ENCODE assay signal across 21 mouse cellular contexts in genomic region chr11:3532101-3532931, GRCm38 (mm10). TPM values are rescaled to one million over a fixed set of nuclear protein-coding genes. Genes with fewer than 3 reads are reported as not detected.
A peak's percentile ranks its signal among the peaks of the same experiment; 100 is the strongest.
DNase-seq lines count a peak whose midpoint lies in the region; ATAC-seq lines count a peak whose summit lies in the region.
"Had no signal": no experiment of that assay in that cellular context is flagged by ENCODE, and none has a peak within 500 bp of the region (broad histone marks: within the 10 kb centered on the region; RNA-seq: fewer than 3 reads in every experiment).

No protein-coding gene starts in this region.

- 90% methylated on average over 16 of the region's 16 CpGs for WGBS in neural tube, embryonic 12.5 days
- 94% methylated on average over 16 of the region's 16 CpGs for WGBS in neural tube, embryonic 15.5 days

- no peak overlapping the region for H3K4me2 ChIP-seq in neural tube, embryonic 12.5 days (replicated peaks)
- H3K4me2 ChIP-seq in neural tube, embryonic 15.5 days = no peak overlapping the region
- H3K4me2 ChIP-seq: heart, embryonic 12.5 days; hindbrain, embryonic 15.5 days; limb, embryonic 15.5 days; lung, embryonic 14.5 days had no signal

- no peak for ATAC-seq in neural tube, embryonic 12.5 days (ENCODE audit: low FRiP score, low read depth)
- no peak for ATAC-seq in neural tube, embryonic 15.5 days (ENCODE audit: low FRiP score)
- ATAC-seq: CD4-positive, CD25-positive, alpha-beta regulatory T cell, adult 4 months; forebrain, postnatal 0 days had no signal

- H3K9me3 ChIP-seq in neural tube, embryonic 12.5 days = no peaks in the 10 kb centered on the region
- no peaks in the 10 kb centered on the region for H3K9me3 ChIP-seq in neural tube, embryonic 15.5 days (replicated peaks)
- H3K9me3 ChIP-seq: embryonic facial prominence, embryonic 10.5 days; heart, embryonic 12.5 days; hindbrain, embryonic 15.5 days; limb, embryonic 15.5 days had no signal

- H3K4me1 ChIP-seq in neural tube, embryonic 12.5 days = peaks cover 16% of the 10 kb centered on the region
- H3K4me1 ChIP-seq in neural tube, embryonic 15.5 days = peaks cover 16% of the 10 kb centered on the region

- H3K4me3 ChIP-seq in neural tube, embryonic 12.5 days = no peak overlapping the region
- H3K4me3 ChIP-seq in neural tube, embryonic 15.5 days (replicated peaks) = no peak overlapping the region
- H3K4me3 ChIP-seq: embryonic facial prominence, embryonic 10.5 days; heart, embryonic 12.5 days; hindbrain, embryonic 15.5 days; limb, embryonic 15.5 days had no signal

- peaks cover 57% of the 10 kb centered on the region for H3K36me3 ChIP-seq in neural tube, embryonic 12.5 days
- no peaks in the 10 kb centered on the region for H3K36me3 ChIP-seq in neural tube, embryonic 15.5 days
- H3K36me3 ChIP-seq: hindbrain, embryonic 15.5 days had no signal

- intact Hi-C loops in heart, postnatal 36 days (cut with DNase I) = loop anchor here (10.0 kb wide), 1 partner anchor 382 kb away; the partner anchor contains the start of gene Slc35e4
- intact Hi-C loops in heart, postnatal 25 days (cut with DNase I) = loop anchor here (10.0 kb wide), 2 partner anchors 102 to 352 kb away; no protein-coding TSS in a partner anchor

- peak; percentile 10 for DNase-seq in cerebellum, adult 8-10 months
- no peak for DNase-seq in cerebellum, postnatal 10 days
- DNase-seq in heart, postnatal 36 days = peak; percentile 2 to 3
- no peak for DNase-seq in heart, postnatal 25 days (ENCODE audit: low spot score)
- no peak for DNase-seq in frontal cortex, adult 2 months (ENCODE audit: extremely low spot score in 1 of 2, low spot score in 1 of 2)
- DNase-seq: adrenal gland, postnatal 25 days; heart, postnatal 14 days; kidney, adult 9 months; lung, embryonic 14.5 days; thymus, adult 2 months; thymus, postnatal 4 days had no signal

- H3K27me3 ChIP-seq in neural tube, embryonic 12.5 days (replicated peaks) = no peaks in the 10 kb centered on the region
- H3K27me3 ChIP-seq in neural tube, embryonic 15.5 days (replicated peaks) = no peaks in the 10 kb centered on the region
- H3K27me3 ChIP-seq: heart, embryonic 12.5 days; hindbrain, embryonic 15.5 days; limb, embryonic 15.5 days had no signal

- H3K27ac ChIP-seq in neural tube, embryonic 12.5 days = no peak overlapping the region
- H3K27ac ChIP-seq in neural tube, embryonic 15.5 days (replicated peaks) = no peak overlapping the region
- H3K27ac ChIP-seq: embryonic facial prominence, embryonic 10.5 days; hindbrain, embryonic 15.5 days; limb, embryonic 15.5 days; liver, embryonic 14.5 days had no signal

- 0 out of 2 replicates have a peak overlapping the region, but pooled peaks have one; percentile 5 for H3K9ac ChIP-seq in neural tube, embryonic 12.5 days
- H3K9ac ChIP-seq in neural tube, embryonic 15.5 days (replicated peaks) = no peak overlapping the region
- H3K9ac ChIP-seq: heart, embryonic 12.5 days; hindbrain, embryonic 15.5 days; limb, embryonic 15.5 days; liver, embryonic 14.5 days; lung, embryonic 14.5 days had no signal

RNA-seq across cellular contexts. Expression of gene Smtn, which starts 8.1 kb away (rescaled TPM):
- total RNA-seq in heart, postnatal 36 days (2021) = 100 to 1,000 TPM; 146 to 153 TPM
- 100 to 1,000 TPM; 170 to 174 TPM for total RNA-seq in heart, postnatal 25 days (2021)
- polyA plus RNA-seq in neural tube, embryonic 12.5 days (2016; fragmentation: Nextera tagmentation; extraction: Ambion mirVana) = 34.3 and 37.9 TPM in 2 replicates
- 18.5 and 28.1 TPM in 2 replicates for polyA plus RNA-seq in neural tube, embryonic 15.5 days (2015; fragmentation: Nextera tagmentation; extraction: Ambion mirVana)
- 6.8 and 7.2 TPM in 2 replicates for polyA plus RNA-seq in frontal cortex, adult 2 months (2012; rRNA removed)

RNA-seq across cellular contexts. Expression of gene Selenom, which starts 17.8 kb away (rescaled TPM):
- 10 to 100 TPM; 37.6 to 43.8 TPM for total RNA-seq in heart, postnatal 36 days (2021)
- 10 to 100 TPM; 40.6 to 44.9 TPM for total RNA-seq in heart, postnatal 25 days (2021)
- 61.8 and 69.1 TPM in 2 replicates for polyA plus RNA-seq in neural tube, embryonic 12.5 days (2016; fragmentation: Nextera tagmentation; extraction: Ambion mirVana)
- polyA plus RNA-seq in neural tube, embryonic 15.5 days (2015; fragmentation: Nextera tagmentation; extraction: Ambion mirVana) = 174 and 188 TPM in 2 replicates
- polyA plus RNA-seq in frontal cortex, adult 2 months (2012; rRNA removed) = 344 and 400 TPM in 2 replicates
- total RNA-seq: megakaryocyte-erythroid progenitor cell, adult 5-6 weeks had no signal

RNA-seq across cellular contexts. Expression of gene Inpp5j, which starts 27.7 kb away (rescaled TPM):
- 10 to 100 TPM; 15.7 to 25.8 TPM for total RNA-seq in heart, postnatal 36 days (2021)
- total RNA-seq in heart, postnatal 25 days (2021) = 10 to 100 TPM; 29.4 to 30.6 TPM
- polyA plus RNA-seq in neural tube, embryonic 12.5 days (2016; fragmentation: Nextera tagmentation; extraction: Ambion mirVana) = 1.2 and 1.3 TPM in 2 replicates
- polyA plus RNA-seq in neural tube, embryonic 15.5 days (2015; fragmentation: Nextera tagmentation; extraction: Ambion mirVana) = 11.6 TPM in 2 replicates
- 147 and 157 TPM in 2 replicates for polyA plus RNA-seq in frontal cortex, adult 2 months (2012; rRNA removed)
- total RNA-seq: megakaryocyte-erythroid progenitor cell, adult 5-6 weeks had no signal

RNA-seq across cellular contexts. Expression of gene Pla2g3, which starts 44.2 kb away (rescaled TPM):
- total RNA-seq in heart, postnatal 36 days (2021) = not detected
- total RNA-seq in heart, postnatal 25 days (2021) = not detected
- 1.0 and 1.3 TPM in 2 replicates for polyA plus RNA-seq in neural tube, embryonic 12.5 days (2016; fragmentation: Nextera tagmentation; extraction: Ambion mirVana)
- 2.4 and 3.7 TPM in 2 replicates for polyA plus RNA-seq in neural tube, embryonic 15.5 days (2015; fragmentation: Nextera tagmentation; extraction: Ambion mirVana)
- 3.1 TPM in 2 replicates for polyA plus RNA-seq in frontal cortex, adult 2 months (2012; rRNA removed)

Comparison
In these comparisons a context has a peak if more than half of its experiments do, and no peak if none do; other contexts are left out.
1. DNase-seq: peak in cerebellum, adult 8-10 months (single experiment) and heart, postnatal 36 days (2 of 2); none in cerebellum, postnatal 10 days (0 of 2), heart, postnatal 25 days (single experiment) and frontal cortex, adult 2 months (0 of 2).
2. RNA of gene Inpp5j, which starts 27.7 kb away (polyA plus RNA-seq): 147 to 157 TPM in frontal cortex, adult 2 months; 11.6 TPM in neural tube, embryonic 15.5 days and 1.2 to 1.3 TPM in neural tube, embryonic 12.5 days; every median in the first group is over 10 times any median in the second.